Mouse (Mus musculus): ENCODE results near the gene Mecom. TPM values are rescaled to one million over a fixed set of nuclear protein-coding genes. Genes with fewer than 3 reads are reported as not detected.

Mecom gene
- total RNA-seq, 1 experiment = 2.3 TPM

- no peak overlapping the region for H3K9ac ChIP-seq (ENCODE audit: insufficient read depth, low read depth, low read length, poor library complexity, severe bottlenecking)
- H3K9me3 ChIP-seq (ENCODE audit: control insufficient read depth, insufficient read depth, low read depth, low read length) = no peaks in the 10 kb centered on the region
- no peaks in the 10 kb centered on the region for H3K4me1 ChIP-seq (ENCODE audit: control insufficient read depth in 2 of 2, insufficient read depth in 2 of 2, low read length in 2 of 2, poor library complexity in 1 of 2)
- 0 out of 2 replicates have a peak, but pooled peaks have one; percentile 14 for TF ChIP-seq ZC3H11A (IDR thresholded peaks at IDR 0.05; ENCODE audit: borderline replicate concordance, low read depth, low read length)
- no peak for TF ChIP-seq CHD2 (IDR thresholded peaks at IDR 0.05; ENCODE audit: low read depth, low read length)
- TF ChIP-seq MAFK (IDR thresholded peaks at IDR 0.05; ENCODE audit: insufficient read depth, low read depth, low read length) = no peak
- TF ChIP-seq ZNF384 (IDR thresholded peaks at IDR 0.05; ENCODE audit: low read depth, low read length) = no peak
- TF ChIP-seq HCFC1 (IDR thresholded peaks at IDR 0.05; ENCODE audit: borderline replicate concordance, insufficient read depth, low read length) = no peak
- DNase-seq (ENCODE audit: low read depth, low spot score) = no peak
- H3K36me3 ChIP-seq (ENCODE audit: control insufficient read depth, insufficient read depth, low read length, poor library complexity, severe bottlenecking) = no peaks in the 10 kb centered on the region
- no peak overlapping the region for H3K27ac ChIP-seq (ENCODE audit: insufficient read depth, low read depth, low read length, poor library complexity, severe bottlenecking)
- in situ Hi-C loops (cut with MboI; ENCODE audit: low sequenced_read_pairs in 2 of 2, unreplicated experiment in 2 of 2) = no loop called here
- H3K4me3 ChIP-seq (ENCODE audit: insufficient read depth in 1 of 2, low read depth in 1 of 2, low read length in 2 of 2, poor library complexity in 1 of 2, severe bottlenecking in 1 of 2) = no peak overlapping the region
These were observed 550.7 kb downstream of the Mecom start for GRCm38 (mm10) chr3:29997068-29997467.

GRCm38 (mm10) chr3:29993346-29993745 is 554.5 kb downstream of the Mecom start:
- in situ Hi-C loops (cut with MboI; ENCODE audit: low sequenced_read_pairs in 2 of 2, unreplicated experiment in 2 of 2) = no loop called here
- H3K9me3 ChIP-seq (ENCODE audit: control insufficient read depth, insufficient read depth, low read depth, low read length) = no peaks in the 10 kb centered on the region
- no peak overlapping the region for H3K9ac ChIP-seq (ENCODE audit: insufficient read depth, low read depth, low read length, poor library complexity, severe bottlenecking)
- H3K36me3 ChIP-seq (ENCODE audit: control insufficient read depth, insufficient read depth, low read length, poor library complexity, severe bottlenecking) = no peaks in the 10 kb centered on the region
- H3K27ac ChIP-seq (ENCODE audit: insufficient read depth, low read depth, low read length, poor library complexity, severe bottlenecking) = no peak overlapping the region
- H3K4me1 ChIP-seq (ENCODE audit: control insufficient read depth in 2 of 2, insufficient read depth in 2 of 2, low read length in 2 of 2, poor library complexity in 1 of 2) = no peaks in the 10 kb centered on the region
- H3K4me3 ChIP-seq (ENCODE audit: insufficient read depth in 1 of 2, low read depth in 1 of 2, low read length in 2 of 2, poor library complexity in 1 of 2, severe bottlenecking in 1 of 2) = no peak overlapping the region
- no peak for DNase-seq (ENCODE audit: low read depth, low spot score)
- TF ChIP-seq ZNF384 (IDR thresholded peaks at IDR 0.05; ENCODE audit: low read depth, low read length) (no peak), HCFC1 (IDR thresholded peaks at IDR 0.05; ENCODE audit: borderline replicate concordance, insufficient read depth, low read length) (no peak)

DNA sequence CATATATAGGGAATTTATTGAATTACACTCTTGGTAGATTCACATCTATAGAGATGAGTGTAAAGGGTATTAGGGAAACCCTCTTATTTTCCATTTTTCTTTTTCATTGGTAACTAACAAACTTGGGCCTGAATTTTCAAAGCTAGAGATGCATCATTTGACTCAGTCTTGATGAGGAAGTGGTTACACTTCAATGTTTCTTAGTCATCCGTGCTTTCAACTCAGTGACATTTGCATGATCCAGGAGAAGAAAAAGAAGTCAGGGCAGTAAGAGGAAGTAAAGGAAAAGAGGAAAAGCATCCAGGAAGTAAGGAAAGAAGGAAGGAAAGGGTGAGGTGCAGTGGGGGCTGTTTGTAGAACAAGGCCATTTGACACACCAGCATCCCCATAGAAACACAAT is 556.3 kb downstream of the Mecom start:
- in situ Hi-C loops (cut with MboI; ENCODE audit: low sequenced_read_pairs in 2 of 2, unreplicated experiment in 2 of 2) = no loop called here

DNA sequence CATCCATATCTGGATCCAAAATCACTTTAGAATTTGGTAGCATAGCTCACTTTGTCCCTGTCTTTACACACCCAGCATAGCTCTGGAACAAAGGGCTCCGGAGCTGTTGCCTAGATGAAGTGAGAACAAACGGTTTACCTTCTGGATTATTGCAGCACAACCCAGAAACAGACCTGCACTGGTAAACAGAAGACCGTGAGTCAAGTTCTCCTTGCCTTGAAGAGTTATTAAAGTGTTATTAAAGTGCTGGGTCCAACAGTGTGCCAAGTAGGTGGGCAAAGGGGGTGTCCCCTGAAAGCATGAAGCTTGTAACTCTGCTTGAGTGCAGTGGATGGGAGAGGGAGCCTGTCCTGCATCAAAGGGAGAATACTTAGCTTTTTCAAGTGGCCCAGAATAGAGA is 563.4 kb downstream of the Mecom start:
- no peaks in the 10 kb centered on the region for H3K4me1 ChIP-seq (ENCODE audit: control insufficient read depth in 2 of 2, insufficient read depth in 2 of 2, low read length in 2 of 2, poor library complexity in 1 of 2)
- no peaks in the 10 kb centered on the region for H3K9me3 ChIP-seq (ENCODE audit: control insufficient read depth, insufficient read depth, low read depth, low read length)
- no peaks in the 10 kb centered on the region for H3K36me3 ChIP-seq (ENCODE audit: control insufficient read depth, insufficient read depth, low read length, poor library complexity, severe bottlenecking)
- no peak for DNase-seq (ENCODE audit: low read depth, low spot score)
- no peak overlapping the region for H3K9ac ChIP-seq (ENCODE audit: insufficient read depth, low read depth, low read length, poor library complexity, severe bottlenecking)
- no peak overlapping the region for H3K27ac ChIP-seq (ENCODE audit: insufficient read depth, low read depth, low read length, poor library complexity, severe bottlenecking)
- in situ Hi-C loops (cut with MboI; ENCODE audit: low sequenced_read_pairs in 2 of 2, unreplicated experiment in 2 of 2) = no loop called here
- TF ChIP-seq CHD2 (IDR thresholded peaks at IDR 0.05; ENCODE audit: low read depth, low read length) (no peak), ZNF384 (IDR thresholded peaks at IDR 0.05; ENCODE audit: low read depth, low read length) (no peak), MAFK (IDR thresholded peaks at IDR 0.05; ENCODE audit: insufficient read depth, low read depth, low read length) (no peak), HCFC1 (IDR thresholded peaks at IDR 0.05; ENCODE audit: borderline replicate concordance, insufficient read depth, low read length) (no peak), ZC3H11A (IDR thresholded peaks at IDR 0.05; ENCODE audit: borderline replicate concordance, low read depth, low read length) (no peak)
- no peak overlapping the region for H3K4me3 ChIP-seq (ENCODE audit: insufficient read depth in 1 of 2, low read depth in 1 of 2, low read length in 2 of 2, poor library complexity in 1 of 2, severe bottlenecking in 1 of 2)

More for the DNA sequence above, 556.3 kb downstream of the Mecom start:
- TF ChIP-seq CHD2 (IDR thresholded peaks at IDR 0.05; ENCODE audit: low read depth, low read length) = no peak
- no peak for TF ChIP-seq MAFK (IDR thresholded peaks at IDR 0.05; ENCODE audit: insufficient read depth, low read depth, low read length)
- no peak for TF ChIP-seq ZC3H11A (IDR thresholded peaks at IDR 0.05; ENCODE audit: borderline replicate concordance, low read depth, low read length)
- TF ChIP-seq ZNF384 (IDR thresholded peaks at IDR 0.05; ENCODE audit: low read depth, low read length) = no peak
- no peak for TF ChIP-seq HCFC1 (IDR thresholded peaks at IDR 0.05; ENCODE audit: borderline replicate concordance, insufficient read depth, low read length)
- DNase-seq (ENCODE audit: low read depth, low spot score) = no peak
- Histone ChIP-seq H3K4me1 (ENCODE audit: control insufficient read depth in 2 of 2, insufficient read depth in 2 of 2, low read length in 2 of 2, poor library complexity in 1 of 2) (no peaks in the 10 kb centered on the region), H3K4me3 (ENCODE audit: insufficient read depth in 1 of 2, low read depth in 1 of 2, low read length in 2 of 2, poor library complexity in 1 of 2, severe bottlenecking in 1 of 2) (no peak overlapping the region), H3K9me3 (ENCODE audit: control insufficient read depth, insufficient read depth, low read depth, low read length) (no peaks in the 10 kb centered on the region), H3K36me3 (ENCODE audit: control insufficient read depth, insufficient read depth, low read length, poor library complexity, severe bottlenecking) (no peaks in the 10 kb centered on the region), H3K9ac (ENCODE audit: insufficient read depth, low read depth, low read length, poor library complexity, severe bottlenecking) (no peak overlapping the region), H3K27ac (ENCODE audit: insufficient read depth, low read depth, low read length, poor library complexity, severe bottlenecking) (no peak overlapping the region)

GRCm38 (mm10) chr3:29981259-29981910 is 566.4 kb downstream of the Mecom start:
- no peak overlapping the region for H3K27ac ChIP-seq (ENCODE audit: insufficient read depth, low read depth, low read length, poor library complexity, severe bottlenecking)
- no peaks in the 10 kb centered on the region for H3K9me3 ChIP-seq (ENCODE audit: control insufficient read depth, insufficient read depth, low read depth, low read length)
- no peaks in the 10 kb centered on the region for H3K4me1 ChIP-seq (ENCODE audit: control insufficient read depth in 2 of 2, insufficient read depth in 2 of 2, low read length in 2 of 2, poor library complexity in 1 of 2)
- no peaks in the 10 kb centered on the region for H3K36me3 ChIP-seq (ENCODE audit: control insufficient read depth, insufficient read depth, low read length, poor library complexity, severe bottlenecking)
- TF ChIP-seq HCFC1 (IDR thresholded peaks at IDR 0.05; ENCODE audit: borderline replicate concordance, insufficient read depth, low read length) (no peak), MAFK (IDR thresholded peaks at IDR 0.05; ENCODE audit: insufficient read depth, low read depth, low read length) (no peak), CHD2 (IDR thresholded peaks at IDR 0.05; ENCODE audit: low read depth, low read length) (no peak), ZC3H11A (IDR thresholded peaks at IDR 0.05; ENCODE audit: borderline replicate concordance, low read depth, low read length) (no peak), ZNF384 (IDR thresholded peaks at IDR 0.05; ENCODE audit: low read depth, low read length) (no peak)
- H3K9ac ChIP-seq (ENCODE audit: insufficient read depth, low read depth, low read length, poor library complexity, severe bottlenecking) = no peak overlapping the region
- no peak for DNase-seq (ENCODE audit: low read depth, low spot score)
- H3K4me3 ChIP-seq (ENCODE audit: insufficient read depth in 1 of 2, low read depth in 1 of 2, low read length in 2 of 2, poor library complexity in 1 of 2, severe bottlenecking in 1 of 2) = no peak overlapping the region
- in situ Hi-C loops (cut with MboI; ENCODE audit: low sequenced_read_pairs in 2 of 2, unreplicated experiment in 2 of 2) = no loop called here
